Mouse (Mus musculus) central nervous system, embryonic 11.5 days (tissue): ENCODE data around the gene Dop1a. TPM values are rescaled to one million over a fixed set of nuclear protein-coding genes. Genes with fewer than 3 reads are reported as not detected.

ENCODE experiments used
- polyA plus RNA-seq: library from polyadenylated mRNA; depleted of rRNA; stranded (reverse); fragments of >200 nt; gene quantifications from 2 replicates; pipeline ENCODE4 v1.2.3, GENCODE M21; 2012; rRNA removed

Gene Dop1a
- 16.7 and 19.0 TPM in 2 replicates for polyA plus RNA-seq

GRCm38 (mm10) chr9:86466990-86467870, at the start of gene Dop1a:
TSS of gene Dop1a (plus strand) at chr9:86467154.

GRCm38 (mm10) chr9:86464151-86465105, 2.5 kb upstream of the Dop1a start, which contains the start of gene Ube2cbp:
TSS of gene Ube2cbp (minus strand) at chr9:86464950.

GRCm38 (mm10) chr9:86571540-86572135, 104.7 kb downstream of the Dop1a start, which contains the start of the genes Pgm3 and Rwdd2a:
TSS of gene Pgm3 (minus strand) at chr9:86571842.
TSS of gene Rwdd2a (plus strand) at chr9:86571991.

Other genes with a start within 250 kb of the Dop1a start
- gene Ube2cbp, start 2.2 kb upstream of the Dop1a start, polyA plus RNA-seq: 4.4 and 4.7 TPM in 2 replicates
- gene Pgm3, start 104.7 kb downstream of the Dop1a start, polyA plus RNA-seq: 21.1 and 27.7 TPM in 2 replicates
- 2.4 and 2.5 TPM in 2 replicates for gene Rwdd2a, start 104.8 kb downstream of the Dop1a start, polyA plus RNA-seq
- 9.5 and 12.7 TPM in 2 replicates for gene Me1, start 228.8 kb downstream of the Dop1a start, polyA plus RNA-seq